Mouse (Mus musculus) skeletal muscle tissue, adult 2 months (tissue): Measurements from ENCODE around the gene D430041D05Rik.
A peak's percentile ranks its signal among the peaks of the same experiment; 100 is the strongest.

Experiments used
- DNase-seq: peaks from one replicate; pipeline ENCODE4 v3.0.0-alpha.2; 2012; ENCODE audit warnings: low read depth, low spot score

Gene D430041D05Rik

GRCm38 (mm10) chr2:104351415-104352203, 59.2 kb downstream of the D430041D05Rik start:
- DNase-seq, result peak; percentile 30

GRCm38 (mm10) chr2:104337619-104338018, 73.2 kb downstream of the D430041D05Rik start:
- DNase-seq, result no peak

- no peak for DNase-seq
These were observed 75.0 kb downstream of the D430041D05Rik start for GRCm38 (mm10) chr2:104335824-104336223.

- DNase-seq, result no peak
These were observed 76.9 kb downstream of the D430041D05Rik start for GRCm38 (mm10) chr2:104333952-104334351.

- no peak for DNase-seq
These were observed 78.1 kb downstream of the D430041D05Rik start for GRCm38 (mm10) chr2:104332707-104333106.

GRCm38 (mm10) chr2:104331261-104331660, 79.6 kb downstream of the D430041D05Rik start:
- no peak for DNase-seq

GRCm38 (mm10) chr2:104327116-104327794, 83.6 kb downstream of the D430041D05Rik start:
- no peak for DNase-seq

GRCm38 (mm10) chr2:104323773-104324172, 87.0 kb downstream of the D430041D05Rik start:
- DNase-seq, result no peak

GRCm38 (mm10) chr2:104323351-104323750, 87.5 kb downstream of the D430041D05Rik start:
- no peak for DNase-seq

GRCm38 (mm10) chr2:104320061-104320624, 90.7 kb downstream of the D430041D05Rik start:
- DNase-seq, result no peak

GRCm38 (mm10) chr2:104319443-104319842, 91.4 kb downstream of the D430041D05Rik start:
- no peak for DNase-seq

- no peak for DNase-seq
These were observed 91.9 kb downstream of the D430041D05Rik start for GRCm38 (mm10) chr2:104318881-104319280.

- DNase-seq, result no peak
These were observed 92.6 kb downstream of the D430041D05Rik start for GRCm38 (mm10) chr2:104318259-104318658.

GRCm38 (mm10) chr2:104317631-104318030, 93.2 kb downstream of the D430041D05Rik start:
- no peak for DNase-seq

GRCm38 (mm10) chr2:104316483-104316882, 94.3 kb downstream of the D430041D05Rik start:
- no peak for DNase-seq

GRCm38 (mm10) chr2:104313246-104313645, 97.6 kb downstream of the D430041D05Rik start:
- no peak for DNase-seq

- no peak for DNase-seq
These were observed 103.7 kb downstream of the D430041D05Rik start for GRCm38 (mm10) chr2:104307102-104307501.

GRCm38 (mm10) chr2:104305722-104306121, 105.1 kb downstream of the D430041D05Rik start:
- peak; percentile 15 for DNase-seq

- no peak for DNase-seq
These were observed 110.9 kb downstream of the D430041D05Rik start for GRCm38 (mm10) chr2:104299912-104300311.

- DNase-seq, result peak; percentile 36
These were observed 111.7 kb downstream of the D430041D05Rik start for GRCm38 (mm10) chr2:104299160-104299559.

GRCm38 (mm10) chr2:104286821-104287220, 124.0 kb downstream of the D430041D05Rik start:
- DNase-seq, result no peak

GRCm38 (mm10) chr2:104283401-104283955, 127.3 kb downstream of the D430041D05Rik start:
- DNase-seq, result no peak
